Mouse (Mus musculus) v-Abl transformed pro-B cells (cell line): ENCODE results near the gene Fut11.

Experiments
- in situ Hi-C, 2 experiments: fragments of 400-800 bp; cut with MboI; formaldehyde crosslinking; loops; one replicate each; pipeline ENCODE4 v1.15.1; 2025; ENCODE audit not compliant: unreplicated experiment in 2 of 2

Gene Fut11

GRCm38 (mm10) chr14:20743614-20744013 is 48.8 kb downstream of the Fut11 start:
- in situ Hi-C loops: no loop called here

GRCm38 (mm10) chr14:20746935-20747334 is 52.2 kb downstream of the Fut11 start:
- in situ Hi-C loops: no loop called here

GRCm38 (mm10) chr14:20748388-20748787 is 53.6 kb downstream of the Fut11 start:
- in situ Hi-C loops: no loop called here

- in situ Hi-C loops: loop anchor here in 1 of 2 experiments (25.0 kb wide), 1 partner anchor 113 kb away; no protein-coding TSS in a partner anchor
Measured at GRCm38 (mm10) chr14:20749494-20750051, 54.8 kb downstream of the Fut11 start.

- in situ Hi-C loops: loop anchor here in 1 of 2 experiments (25.0 kb wide), 1 partner anchor 112 kb away; no protein-coding TSS in a partner anchor
Measured at GRCm38 (mm10) chr14:20750503-20750902, 55.7 kb downstream of the Fut11 start.
